Mouse (Mus musculus): Measurements from ENCODE around the gene Zfp385a.

DNA sequence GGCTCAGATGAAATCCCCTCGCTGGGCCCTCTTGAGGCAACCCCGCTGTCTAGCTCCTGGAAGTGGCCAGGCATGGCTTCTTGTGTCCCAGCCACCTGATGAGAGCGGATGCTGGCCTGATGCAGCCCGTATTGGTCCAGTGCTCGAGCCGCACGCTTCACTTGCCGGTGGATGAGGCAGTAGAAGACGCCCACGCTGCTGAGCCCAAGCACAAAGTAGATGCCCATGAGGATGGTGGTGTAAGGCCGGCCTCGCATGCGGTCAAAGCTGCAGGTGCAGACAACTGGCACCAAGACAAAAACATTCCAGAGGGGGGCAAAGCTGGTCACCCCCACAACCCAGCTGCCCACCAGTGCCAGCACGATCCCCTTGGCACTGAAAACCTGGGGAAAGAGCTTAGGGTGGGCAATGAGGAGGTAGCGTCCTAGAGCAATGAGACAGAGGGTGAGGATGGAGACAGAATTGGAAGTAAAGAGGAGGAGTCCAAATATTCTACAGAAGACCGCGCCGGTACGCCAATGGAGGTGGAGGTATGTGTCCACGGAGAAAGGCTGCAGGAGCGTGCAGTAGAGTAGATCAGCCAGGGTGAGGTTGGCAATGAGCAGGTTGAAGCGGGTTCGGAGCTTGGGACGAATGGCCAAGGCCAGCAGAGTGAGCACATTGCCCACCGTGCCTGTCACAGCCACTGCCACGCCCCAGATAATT is 30.9 kb downstream of the Zfp385a start:
- no peak for TF ChIP-seq CTCF (IDR thresholded peaks at IDR 0.05; ENCODE audit: low read depth)
- TF ChIP-seq EP300 (IDR thresholded peaks at IDR 0.05; ENCODE audit: low read depth) = no peak

Data from heart, postnatal 0 days (tissue).